Mouse (Mus musculus) neural tube, embryonic 15.5 days (tissue): Measurements from ENCODE around the gene Upp1. TPM values are rescaled to one million over a fixed set of nuclear protein-coding genes. Genes with fewer than 3 reads are reported as not detected.
"Not testable (repeated sequence)": the region's sequence is repeated elsewhere in the genome, so short reads cannot be mapped to it uniquely, and the experiment has no call there.

Source experiments
- ATAC-seq: fragments of 200-750 bp; cut with Nextera tagmentation; 2 replicates; pipeline ENCODE4 v1.8.0; 2017; ENCODE audit warnings: mild to moderate bottlenecking, moderate TSS enrichment, moderate library complexity; ENCODE audit not compliant: low FRiP score
- H3K27ac ChIP-seq: fragments of 300-500 bp; sonication (generic); replicated peaks from 2 replicates; pipeline ENCODE4 v1.5.1; 2015; ENCODE audit warnings: mild to moderate bottlenecking, inconsistent platforms
- H3K27me3 ChIP-seq: fragments of 300-500 bp; sonication (generic); replicated peaks from 2 replicates; pipeline ENCODE4 v1.6.1; 2015; ENCODE audit warnings: inconsistent platforms
- H3K36me3 ChIP-seq: fragments of 300-500 bp; sonication (generic); 2 replicates; pipeline ENCODE4 v1.6.1; 2015; ENCODE audit warnings: inconsistent platforms
- H3K4me1 ChIP-seq: fragments of 300-500 bp; sonication (generic); 2 replicates; pipeline ENCODE4 v1.6.1; 2015; ENCODE audit warnings: inconsistent platforms
- H3K4me2 ChIP-seq: fragments of 300-500 bp; sonication (generic); 2 replicates; pipeline ENCODE4 v1.6.1; 2015; ENCODE audit warnings: inconsistent platforms, mild to moderate bottlenecking, moderate library complexity
- H3K4me3 ChIP-seq: fragments of 300-500 bp; sonication (generic); replicated peaks from 2 replicates; pipeline ENCODE4 v1.5.1; 2015; ENCODE audit warnings: mild to moderate bottlenecking, inconsistent platforms
- H3K9ac ChIP-seq: fragments of 300-500 bp; sonication (generic); replicated peaks from 2 replicates; pipeline ENCODE4 v1.6.1; 2015; ENCODE audit warnings: mild to moderate bottlenecking, inconsistent platforms
- H3K9me3 ChIP-seq: fragments of 300-500 bp; sonication (generic); replicated peaks from 2 replicates; pipeline ENCODE4 v1.6.1; 2016; ENCODE audit warnings: inconsistent platforms
- WGBS: fragments of 180-500 bp; shearing (Covaris S2); methylation state at CpG from one replicate; pipeline ENCODE4 v1.1.7; 2015; ENCODE audit warnings: mixed read lengths; 5-methylcytosine and 5-hydroxymethylcytosine counted together
- polyA plus RNA-seq: library from polyadenylated mRNA; unstranded; fragments of >200 nt; fragmentation: Nextera tagmentation; extraction: Ambion mirVana; gene quantifications from 2 replicates; pipeline ENCODE4 v1.2.1, GENCODE M21; 2015

Gene Upp1
- polyA plus RNA-seq, 1 experiment from 2014 or later: 8.0 TPM

GRCm38 (mm10) chr11:9126373-9127107 lies 8.6 kb downstream of the Upp1 start:
- Histone ChIP-seq H3K9ac (no peak overlapping the region), H3K27me3 (no peaks in the 10 kb centered on the region), H3K9me3 (no peaks in the 10 kb centered on the region), H3K4me1 (no peaks in the 10 kb centered on the region), H3K4me3 (no peak overlapping the region), H3K27ac (no peak overlapping the region), H3K36me3 (no peaks in the 10 kb centered on the region), H3K4me2 (no peak overlapping the region)
- ATAC-seq: no peak
- 75% methylated on average over 5 of the region's 5 CpGs for WGBS

GRCm38 (mm10) chr11:9128110-9128509 lies 10.2 kb downstream of the Upp1 start:
- Histone ChIP-seq H3K9me3 (no peaks in the 10 kb centered on the region), H3K4me1 (no peaks in the 10 kb centered on the region), H3K4me3 (no peak overlapping the region), H3K9ac (no peak overlapping the region), H3K36me3 (no peaks in the 10 kb centered on the region), H3K27me3 (no peaks in the 10 kb centered on the region), H3K27ac (no peak overlapping the region), H3K4me2 (no peak overlapping the region)
- ATAC-seq: no peak
- 67% methylated on average over 2 of the region's 2 CpGs for WGBS

- no peak overlapping the region for H3K27ac ChIP-seq
These were observed 11.6 kb downstream of the Upp1 start for GRCm38 (mm10) chr11:9129528-9129927.

GRCm38 (mm10) chr11:9131688-9132087 lies 13.8 kb downstream of the Upp1 start:
- Histone ChIP-seq H3K27ac (no peak overlapping the region), H3K4me3 (no peak overlapping the region), H3K9ac (no peak overlapping the region), H3K9me3 (no peaks in the 10 kb centered on the region), H3K4me2 (no peak overlapping the region), H3K27me3 (no peaks in the 10 kb centered on the region), H3K4me1 (no peaks in the 10 kb centered on the region), H3K36me3 (no peaks in the 10 kb centered on the region)
- no peak for ATAC-seq
- WGBS: 87% methylated on average over 7 of the region's 7 CpGs

More at GRCm38 (mm10) chr11:9129528-9129927, 11.6 kb downstream of the Upp1 start:
- H3K9me3 ChIP-seq: no peaks in the 10 kb centered on the region
- WGBS: 94% methylated on average over 8 of the region's 8 CpGs
- H3K4me1 ChIP-seq: no peaks in the 10 kb centered on the region
- ATAC-seq: no peak
- H3K4me3 ChIP-seq: no peak overlapping the region
- H3K4me2 ChIP-seq: no peak overlapping the region
- H3K36me3 ChIP-seq: no peaks in the 10 kb centered on the region
- no peak overlapping the region for H3K9ac ChIP-seq
- no peaks in the 10 kb centered on the region for H3K27me3 ChIP-seq

- Histone ChIP-seq H3K4me3 (no peak overlapping the region), H3K27me3 (no peaks in the 10 kb centered on the region), H3K9ac (no peak overlapping the region), H3K36me3 (no peaks in the 10 kb centered on the region), H3K4me1 (no peaks in the 10 kb centered on the region), H3K9me3 (no peaks in the 10 kb centered on the region), H3K4me2 (no peak overlapping the region), H3K27ac (no peak overlapping the region)
- ATAC-seq: peak; percentile 51; the same call in 1 of the 2 replicates
- 72% methylated on average over 11 of the region's 11 CpGs for WGBS
These were observed 17.8 kb downstream of the Upp1 start for GRCm38 (mm10) chr11:9135589-9136246.

GRCm38 (mm10) chr11:9136471-9136870 lies 18.6 kb downstream of the Upp1 start:
- H3K4me3 ChIP-seq: no peak overlapping the region
- peak; percentile 81 for ATAC-seq
- no peak overlapping the region for H3K9ac ChIP-seq
- 16% methylated on average over 5 of the region's 5 CpGs for WGBS
- H3K4me2 ChIP-seq: no peak overlapping the region
- H3K9me3 ChIP-seq: no peaks in the 10 kb centered on the region
- H3K4me1 ChIP-seq: no peaks in the 10 kb centered on the region
- no peaks in the 10 kb centered on the region for H3K27me3 ChIP-seq
- no peak overlapping the region for H3K27ac ChIP-seq
- H3K36me3 ChIP-seq: no peaks in the 10 kb centered on the region

GRCm38 (mm10) chr11:9145113-9145512 lies 27.2 kb downstream of the Upp1 start:
- Histone ChIP-seq H3K9ac (no peak overlapping the region), H3K4me1 (no peaks in the 10 kb centered on the region), H3K4me3 (no peak overlapping the region), H3K27ac (no peak overlapping the region), H3K9me3 (no peaks in the 10 kb centered on the region), H3K27me3 (no peaks in the 10 kb centered on the region), H3K36me3 (no peaks in the 10 kb centered on the region), H3K4me2 (no peak overlapping the region)
- no peak for ATAC-seq
- 93% methylated on average over 2 of the region's 2 CpGs for WGBS

GRCm38 (mm10) chr11:9146115-9146514 lies 28.2 kb downstream of the Upp1 start:
- H3K27me3 ChIP-seq: no peaks in the 10 kb centered on the region
- H3K4me3 ChIP-seq: no peak overlapping the region
- no peaks in the 10 kb centered on the region for H3K9me3 ChIP-seq
- no peak overlapping the region for H3K27ac ChIP-seq
- H3K9ac ChIP-seq: no peak overlapping the region
- WGBS: 91% methylated on average over 4 of the region's 4 CpGs
- ATAC-seq: no peak
- no peak overlapping the region for H3K4me2 ChIP-seq
- no peaks in the 10 kb centered on the region for H3K4me1 ChIP-seq
- H3K36me3 ChIP-seq: no peaks in the 10 kb centered on the region

GRCm38 (mm10) chr11:9146683-9147082 lies 28.8 kb downstream of the Upp1 start:
- Histone ChIP-seq H3K9ac (no peak overlapping the region), H3K27ac (no peak overlapping the region), H3K4me2 (no peak overlapping the region), H3K27me3 (no peaks in the 10 kb centered on the region), H3K9me3 (no peaks in the 10 kb centered on the region), H3K36me3 (no peaks in the 10 kb centered on the region), H3K4me3 (no peak overlapping the region), H3K4me1 (no peaks in the 10 kb centered on the region)
- 85% methylated on average over 1 of the region's 1 CpGs for WGBS
- ATAC-seq: no peak

- Histone ChIP-seq H3K9me3 (no peaks in the 10 kb centered on the region), H3K4me1 (no peaks in the 10 kb centered on the region), H3K4me2 (no peak overlapping the region), H3K9ac (no peak overlapping the region), H3K27ac (no peak overlapping the region), H3K4me3 (no peak overlapping the region), H3K36me3 (no peaks in the 10 kb centered on the region), H3K27me3 (no peaks in the 10 kb centered on the region)
- ATAC-seq: no peak
- WGBS: 85% methylated on average over 2 of the region's 2 CpGs
These were observed 30.3 kb downstream of the Upp1 start for GRCm38 (mm10) chr11:9148206-9148605.

GRCm38 (mm10) chr11:9150403-9150802 lies 32.5 kb downstream of the Upp1 start:
- ATAC-seq, H3K9me3 ChIP-seq, H3K9ac ChIP-seq, H3K4me3 ChIP-seq, H3K27ac ChIP-seq, H3K36me3 ChIP-seq, H3K27me3 ChIP-seq, H3K4me2 ChIP-seq, H3K4me1 ChIP-seq: not testable (repeated sequence)
- WGBS: 87% methylated on average over 25 of the region's 25 CpGs

- H3K4me3 ChIP-seq: no peak overlapping the region
- 69% methylated on average over 3 of the region's 3 CpGs for WGBS
- H3K27ac ChIP-seq: no peak overlapping the region
These were observed 42.0 kb downstream of the Upp1 start for GRCm38 (mm10) chr11:9159953-9160352.

More at GRCm38 (mm10) chr11:9159953-9160352, 42.0 kb downstream of the Upp1 start:
- Histone ChIP-seq H3K9ac (no peak overlapping the region), H3K36me3 (no peaks in the 10 kb centered on the region), H3K4me2 (no peak overlapping the region), H3K27me3 (no peaks in the 10 kb centered on the region), H3K9me3 (no peaks in the 10 kb centered on the region), H3K4me1 (no peaks in the 10 kb centered on the region)
- ATAC-seq: no peak
